Mouse (Mus musculus) myocyte (in vitro differentiated cells): ENCODE measurements around the gene 5031439G07Rik.

Source experiments
- E2F4 ChIP-seq: IDR thresholded peaks from one replicate; pipeline ENCODE4 v1.6.1; 2011; ENCODE audit warnings: mild to moderate bottlenecking, control low read depth, moderate library complexity; ENCODE audit not compliant: insufficient read depth
- POLR2A ChIP-seq: IDR thresholded peaks from one replicate; pipeline ENCODE4 v1.6.1; 2011; ENCODE audit warnings: low read depth, mild to moderate bottlenecking, control low read depth, moderate library complexity; ENCODE audit not compliant: insufficient read length
- USF1 ChIP-seq: IDR thresholded peaks from one replicate; pipeline ENCODE4 v1.6.1; 2011; ENCODE audit warnings: low read depth, mild to moderate bottlenecking, control low read depth, moderate library complexity

DNA sequence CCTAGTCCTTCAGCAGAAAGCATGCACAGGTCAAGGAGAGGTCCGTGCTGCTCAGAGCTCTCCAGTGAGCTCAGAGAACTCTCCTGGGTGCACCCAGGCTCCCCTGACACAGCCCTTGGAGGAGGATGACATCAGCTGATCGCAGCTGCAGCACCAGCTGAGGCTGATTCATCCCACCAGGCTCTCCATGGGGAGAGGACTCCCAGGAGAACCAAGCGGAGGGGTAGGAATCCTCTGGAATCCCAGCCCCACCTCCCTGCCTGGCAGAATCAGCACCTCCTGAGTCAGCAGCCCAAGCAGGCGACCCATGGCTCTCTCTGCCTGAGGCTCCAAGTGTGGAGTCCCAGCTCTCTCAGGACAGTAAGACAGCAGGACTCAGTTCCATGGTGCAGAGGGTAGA is 12.6 kb downstream of the 5031439G07Rik start:
- no peak for TF ChIP-seq POLR2A
- peak; percentile 47 for TF ChIP-seq USF1
- TF ChIP-seq E2F4, result no peak
